Mouse (Mus musculus): ENCODE data around the gene Atp8a2. TPM values are rescaled to one million over a fixed set of nuclear protein-coding genes. Genes with fewer than 3 reads are reported as not detected.
A peak's percentile ranks its signal among the peaks of the same experiment; 100 is the strongest.

Gene Atp8a2
- polyA plus RNA-seq, 1 experiment from 2014 or later: 2.5 TPM

DNA sequence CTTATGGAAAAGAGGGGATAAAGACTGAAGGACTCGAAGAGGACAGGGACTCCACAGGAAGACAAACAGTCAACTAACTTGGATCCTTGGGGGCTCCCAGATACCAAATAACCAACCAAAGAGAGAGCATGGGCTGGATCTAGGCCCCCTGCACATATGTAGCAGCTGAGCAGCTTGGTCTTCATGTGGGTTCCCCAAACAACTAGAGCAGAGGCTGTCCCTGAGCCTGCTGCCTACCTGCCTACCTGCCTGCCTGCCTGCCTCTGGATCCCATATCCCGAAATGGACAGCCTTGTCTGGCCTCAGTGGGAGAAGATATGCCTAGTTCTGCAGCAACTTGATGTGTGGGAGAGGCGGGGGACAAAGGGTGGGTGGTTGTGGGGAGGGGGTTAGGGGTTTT is 444.6 kb downstream of the Atp8a2 start:
- Histone ChIP-seq H3K9me3 (replicated peaks) (no peaks in the 10 kb centered on the region), H3K4me1 (peaks cover 11% of the 10 kb centered on the region), H3K27me3 (ENCODE audit: low read depth, poor library complexity, severe bottlenecking) (peaks cover 25% of the 10 kb centered on the region; the same call in 1 of the 2 replicates), H3K4me3 (no peak overlapping the region), H3K27ac (replicated peaks) (no peak overlapping the region), H3K36me3 (no peaks in the 10 kb centered on the region)
- no peak for DNase-seq (ENCODE audit: low spot score)
- 84% methylated on average over 3 of the region's 3 CpGs for WGBS

DNA sequence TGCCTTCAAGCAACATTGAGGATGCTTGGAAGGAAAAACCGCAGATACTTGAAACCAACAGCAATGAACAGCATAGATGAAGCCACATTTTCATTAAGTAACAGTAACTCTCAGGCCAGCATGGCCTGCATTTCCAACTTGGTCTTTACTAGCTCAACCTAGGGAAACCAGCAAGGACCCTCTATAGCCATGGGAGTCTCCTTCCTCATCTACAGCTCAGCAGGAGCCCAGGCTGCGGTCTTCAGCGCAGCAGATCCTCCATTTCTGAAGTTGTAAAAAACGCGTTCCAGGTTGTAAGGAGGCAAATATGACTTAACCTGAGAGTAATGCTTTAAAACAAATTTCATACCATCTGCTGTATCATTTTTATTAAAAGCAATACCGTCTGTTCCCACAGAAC is 447.0 kb downstream of the Atp8a2 start:
- no peaks in the 10 kb centered on the region for H3K4me1 ChIP-seq
- H3K27me3 ChIP-seq (ENCODE audit: low read depth, poor library complexity, severe bottlenecking): peaks cover 26% of the 10 kb centered on the region; the same call in 1 of the 2 replicates
- H3K9me3 ChIP-seq (replicated peaks): no peaks in the 10 kb centered on the region
- H3K27ac ChIP-seq (replicated peaks): no peak overlapping the region
- WGBS: 85% methylated on average over 6 of the region's 6 CpGs
- H3K4me3 ChIP-seq: no peak overlapping the region
- H3K36me3 ChIP-seq: no peaks in the 10 kb centered on the region
- DNase-seq (ENCODE audit: low spot score): no peak

GRCm38 (mm10) chr14:59745676-59746075 is 451.3 kb downstream of the Atp8a2 start:
- Histone ChIP-seq H3K4me3 (no peak overlapping the region), H3K36me3 (no peaks in the 10 kb centered on the region), H3K27ac (replicated peaks) (no peak overlapping the region), H3K4me1 (no peaks in the 10 kb centered on the region), H3K9me3 (replicated peaks) (no peaks in the 10 kb centered on the region), H3K27me3 (ENCODE audit: low read depth, poor library complexity, severe bottlenecking) (peaks cover 62% of the 10 kb centered on the region)
- WGBS: 75% methylated on average over 4 of the region's 4 CpGs
- DNase-seq (ENCODE audit: low spot score): no peak

GRCm38 (mm10) chr14:59741752-59742151 is 455.2 kb downstream of the Atp8a2 start:
- H3K4me3 ChIP-seq: no peak overlapping the region
- no peaks in the 10 kb centered on the region for H3K36me3 ChIP-seq
- no peaks in the 10 kb centered on the region for H3K9me3 ChIP-seq (replicated peaks)
- H3K27me3 ChIP-seq (ENCODE audit: low read depth, poor library complexity, severe bottlenecking): peaks cover 86% of the 10 kb centered on the region
- WGBS: 87% methylated on average over 5 of the region's 5 CpGs
- H3K27ac ChIP-seq (replicated peaks): no peak overlapping the region
- H3K4me1 ChIP-seq: peaks cover 22% of the 10 kb centered on the region
- DNase-seq (ENCODE audit: low spot score): no peak

- no peak overlapping the region for H3K27ac ChIP-seq (replicated peaks)
- 69% methylated on average over 6 of the region's 6 CpGs for WGBS
These were observed 457.5 kb downstream of the Atp8a2 start for GRCm38 (mm10) chr14:59739446-59739845.

DNA sequence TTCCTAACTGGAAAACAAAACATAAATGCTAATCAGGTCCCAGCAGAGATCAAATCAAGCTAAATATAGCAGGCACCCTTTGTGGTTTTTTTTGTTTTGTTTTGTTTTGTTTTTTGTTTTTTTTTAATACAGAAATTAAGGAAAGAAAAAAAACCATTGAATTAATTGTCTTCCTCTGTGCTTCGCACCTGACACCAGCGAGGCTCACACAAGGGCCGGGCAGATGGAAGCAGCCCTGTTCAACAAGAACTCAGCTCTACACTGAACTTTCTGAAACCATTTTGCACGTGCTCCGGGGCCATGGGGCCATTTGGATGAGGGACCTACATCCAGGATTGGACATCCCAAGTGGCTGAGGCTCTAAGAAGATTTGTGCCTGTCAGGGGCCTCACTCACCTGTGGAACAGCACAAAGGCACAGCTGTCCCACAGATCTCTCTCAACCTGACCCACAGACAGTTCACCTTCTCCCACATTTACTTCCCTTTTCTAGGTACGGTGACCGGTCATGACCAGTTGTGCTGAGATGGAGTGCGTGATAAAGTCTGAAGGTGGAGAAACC is 459.2 kb downstream of the Atp8a2 start:
- no peak overlapping the region for H3K4me3 ChIP-seq
- no peak overlapping the region for H3K27ac ChIP-seq (replicated peaks)
- peaks cover 34% of the 10 kb centered on the region for H3K4me1 ChIP-seq
- 54% methylated on average over 8 of the region's 8 CpGs for WGBS
- peaks cover 91% of the 10 kb centered on the region for H3K27me3 ChIP-seq (ENCODE audit: low read depth, poor library complexity, severe bottlenecking)
- H3K36me3 ChIP-seq: no peaks in the 10 kb centered on the region
- H3K9me3 ChIP-seq (replicated peaks): no peaks in the 10 kb centered on the region
- no peak for DNase-seq (ENCODE audit: low spot score)

More at GRCm38 (mm10) chr14:59739446-59739845, 457.5 kb downstream of the Atp8a2 start:
- DNase-seq (ENCODE audit: low spot score): no peak
- H3K4me3 ChIP-seq: no peak overlapping the region
- H3K27me3 ChIP-seq (ENCODE audit: low read depth, poor library complexity, severe bottlenecking): peaks cover 93% of the 10 kb centered on the region
- peaks cover 34% of the 10 kb centered on the region for H3K4me1 ChIP-seq
- H3K9me3 ChIP-seq (replicated peaks): no peaks in the 10 kb centered on the region
- H3K36me3 ChIP-seq: no peaks in the 10 kb centered on the region

- H3K27ac ChIP-seq (replicated peaks): no peak overlapping the region
- H3K9me3 ChIP-seq (replicated peaks): no peaks in the 10 kb centered on the region
- H3K27me3 ChIP-seq (ENCODE audit: low read depth, poor library complexity, severe bottlenecking): peaks cover 91% of the 10 kb centered on the region
- 5% methylated on average over 9 of the region's 9 CpGs for WGBS
- H3K4me1 ChIP-seq: peaks cover 38% of the 10 kb centered on the region
- DNase-seq (ENCODE audit: low spot score): peak; percentile 32
- H3K36me3 ChIP-seq: no peaks in the 10 kb centered on the region
- H3K4me3 ChIP-seq: no peak overlapping the region
These were observed 459.9 kb downstream of the Atp8a2 start for GRCm38 (mm10) chr14:59736861-59737700.

GRCm38 (mm10) chr14:59730043-59730390 is 467.0 kb downstream of the Atp8a2 start:
- WGBS: 53% methylated on average over 3 of the region's 3 CpGs
- DNase-seq (ENCODE audit: low spot score): no peak
- Histone ChIP-seq H3K4me1 (peaks cover 12% of the 10 kb centered on the region), H3K27me3 (ENCODE audit: low read depth, poor library complexity, severe bottlenecking) (peaks cover 61% of the 10 kb centered on the region), H3K4me3 (no peak overlapping the region), H3K9me3 (replicated peaks) (no peaks in the 10 kb centered on the region), H3K36me3 (no peaks in the 10 kb centered on the region), H3K27ac (replicated peaks) (no peak overlapping the region)

GRCm38 (mm10) chr14:59729298-59730042 is 467.5 kb downstream of the Atp8a2 start:
- no peak overlapping the region for H3K4me3 ChIP-seq
- H3K27me3 ChIP-seq (ENCODE audit: low read depth, poor library complexity, severe bottlenecking): peaks cover 56% of the 10 kb centered on the region
- 75% methylated on average over 3 of the region's 3 CpGs for WGBS
- no peak for DNase-seq (ENCODE audit: low spot score)
- H3K36me3 ChIP-seq: no peaks in the 10 kb centered on the region
- no peaks in the 10 kb centered on the region for H3K9me3 ChIP-seq (replicated peaks)
- peaks cover 12% of the 10 kb centered on the region for H3K4me1 ChIP-seq
- H3K27ac ChIP-seq (replicated peaks): no peak overlapping the region

- 87% methylated on average over 4 of the region's 4 CpGs for WGBS
- H3K36me3 ChIP-seq: no peaks in the 10 kb centered on the region
- H3K4me1 ChIP-seq: peaks cover 8% of the 10 kb centered on the region
- no peak overlapping the region for H3K27ac ChIP-seq (replicated peaks)
- no peak overlapping the region for H3K4me3 ChIP-seq
- DNase-seq (ENCODE audit: low spot score): no peak
- H3K9me3 ChIP-seq (replicated peaks): no peaks in the 10 kb centered on the region
- H3K27me3 ChIP-seq (ENCODE audit: low read depth, poor library complexity, severe bottlenecking): peaks cover 33% of the 10 kb centered on the region
These were observed 470.0 kb downstream of the Atp8a2 start for GRCm38 (mm10) chr14:59727016-59727415.

DNA sequence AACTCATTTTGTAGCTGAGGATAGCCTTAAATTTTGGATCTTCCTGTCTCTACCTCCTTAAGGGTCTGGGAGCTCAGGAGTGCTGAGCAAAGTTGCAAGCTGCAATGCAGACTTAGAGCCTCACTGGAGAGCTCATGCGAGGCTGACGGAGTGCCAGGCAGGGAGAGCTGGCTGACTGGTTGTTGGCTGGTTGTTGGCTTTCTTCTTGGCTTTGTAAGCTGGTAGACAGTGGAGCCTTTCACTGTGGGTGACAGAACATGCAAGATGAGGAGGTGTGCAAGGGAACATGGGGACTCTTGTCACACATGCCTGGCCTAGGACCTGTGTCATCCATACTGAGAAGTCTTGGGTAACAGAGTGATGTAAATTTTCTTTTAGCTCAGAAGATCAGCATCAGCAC is 473.8 kb downstream of the Atp8a2 start:
- no peak overlapping the region for H3K4me3 ChIP-seq
- H3K27me3 ChIP-seq (ENCODE audit: low read depth, poor library complexity, severe bottlenecking): no peaks in the 10 kb centered on the region
- DNase-seq (ENCODE audit: low spot score): no peak
- H3K4me1 ChIP-seq: peaks cover 4% of the 10 kb centered on the region
- whole genome bisulfite sequencing: 70% methylated on average over 2 of the region's 2 CpGs
- H3K9me3 ChIP-seq (replicated peaks): no peaks in the 10 kb centered on the region
- no peak overlapping the region for H3K27ac ChIP-seq (replicated peaks)
- no peaks in the 10 kb centered on the region for H3K36me3 ChIP-seq

- 82% methylated on average over 4 of the region's 4 CpGs for WGBS
- H3K4me3 ChIP-seq: no peak overlapping the region
- no peaks in the 10 kb centered on the region for H3K27me3 ChIP-seq (ENCODE audit: low read depth, poor library complexity, severe bottlenecking)
- H3K9me3 ChIP-seq (replicated peaks): no peaks in the 10 kb centered on the region
- DNase-seq (ENCODE audit: low spot score): no peak
- peaks cover 3% of the 10 kb centered on the region for H3K4me1 ChIP-seq
- no peak overlapping the region for H3K27ac ChIP-seq (replicated peaks)
- no peaks in the 10 kb centered on the region for H3K36me3 ChIP-seq
These were observed 475.0 kb downstream of the Atp8a2 start for GRCm38 (mm10) chr14:59721957-59722356.

GRCm38 (mm10) chr14:59721356-59721755 is 475.6 kb downstream of the Atp8a2 start:
- Histone ChIP-seq H3K4me1 (peaks cover 6% of the 10 kb centered on the region), H3K27me3 (ENCODE audit: low read depth, poor library complexity, severe bottlenecking) (no peaks in the 10 kb centered on the region), H3K4me3 (no peak overlapping the region), H3K27ac (replicated peaks) (no peak overlapping the region), H3K36me3 (no peaks in the 10 kb centered on the region), H3K9me3 (replicated peaks) (no peaks in the 10 kb centered on the region)
- DNase-seq (ENCODE audit: low spot score): no peak
- WGBS: 93% methylated on average over 3 of the region's 3 CpGs
